Mouse (Mus musculus) monocyte, adult 5-6 weeks (primary cell): Measurements from ENCODE around the gene Cacna1g. TPM values are rescaled to one million over a fixed set of nuclear protein-coding genes. Genes with fewer than 3 reads are reported as not detected.

ENCODE experiments used
- ATAC-seq: fragments of 153-309, 156-312 bp; replicated peaks from 2 replicates; pipeline ENCODE4 v1.8.0; 2017; ENCODE audit warnings: mild to moderate bottlenecking; ENCODE audit not compliant: low TSS enrichment, insufficient number of reproducible peaks, severe bottlenecking, poor library complexity, low FRiP score
- total RNA-seq: library from RNA; stranded (forward); fragments of 200-1000, 200-491, 200-594 nt; gene quantifications from 3 replicates; pipeline ENCODE4 v1.2.3, GENCODE M21; 2017

Gene Cacna1g
- not detected in 3 replicates for total RNA-seq

GRCm38 (mm10) chr11:94473707-94474543 is at the start of gene Cacna1g:
Gene Cacna1g (minus strand): TSS chr11:94474198.
- peak; percentile 45 for ATAC-seq

DNA sequence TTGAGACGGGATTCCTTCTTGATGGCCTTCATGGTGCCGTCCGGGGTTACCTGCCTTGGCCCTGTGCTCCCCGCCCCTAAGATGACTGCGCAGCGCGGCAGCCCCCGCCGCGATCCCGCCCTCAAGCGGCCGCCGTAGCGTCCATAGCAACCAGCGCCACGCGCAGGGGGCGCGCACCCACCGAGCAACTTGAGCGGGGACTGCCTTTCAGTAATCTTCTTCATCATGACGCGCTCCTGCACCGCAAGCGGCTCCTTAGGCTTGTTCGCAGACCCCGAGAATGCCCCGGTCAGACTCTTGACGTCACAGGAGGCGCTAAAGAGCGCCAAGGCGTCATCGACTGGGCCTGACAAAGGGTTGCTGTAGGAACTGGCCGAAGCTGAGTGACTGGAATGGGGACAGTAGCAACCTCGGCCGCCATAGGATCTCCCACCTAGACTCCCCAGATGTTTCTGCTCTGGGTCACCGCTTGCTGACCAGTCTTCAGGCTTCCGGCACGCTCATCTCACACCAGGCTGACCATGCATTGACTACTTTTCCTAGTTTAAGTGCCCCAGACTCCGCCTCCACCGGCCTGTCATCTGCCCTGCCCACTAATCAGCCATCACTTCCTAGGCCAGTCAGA is 47.3 kb upstream of the Cacna1g start, which contains the start of gene Mycbpap:
TSS of gene Mycbpap (minus strand) at position 524 of the 625 bp plus-strand sequence.
- peak; percentile 74 for ATAC-seq

DNA sequence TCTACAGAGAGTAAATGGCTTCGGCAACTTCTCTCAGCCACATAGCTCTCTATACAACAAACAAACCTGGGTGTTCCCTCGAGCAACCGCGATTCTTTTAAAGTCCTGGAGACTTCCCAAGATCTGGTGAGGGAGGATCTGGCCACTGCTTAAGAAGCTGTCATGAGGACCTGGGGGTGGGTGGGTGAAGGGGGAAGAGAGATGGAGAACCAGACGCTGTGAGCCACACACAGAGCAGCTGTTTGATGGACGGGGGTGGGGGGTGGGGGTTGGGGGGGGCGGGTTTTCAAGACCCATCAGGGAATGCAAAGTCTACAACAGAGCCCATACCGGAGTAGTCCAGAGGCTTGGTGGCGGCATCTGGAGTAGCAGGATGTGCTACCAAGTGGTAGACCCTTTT is 39.5 kb upstream of the Cacna1g start:
- ATAC-seq, result no peak

GRCm38 (mm10) chr11:94508976-94509375 is 35.0 kb upstream of the Cacna1g start:
- ATAC-seq, result no peak

- ATAC-seq, result no peak
These were observed 27.5 kb upstream of the Cacna1g start for GRCm38 (mm10) chr11:94501482-94501881.

- ATAC-seq, result no peak
These were observed 26.4 kb upstream of the Cacna1g start for GRCm38 (mm10) chr11:94500362-94500761.

GRCm38 (mm10) chr11:94499661-94500152 is 25.7 kb upstream of the Cacna1g start, which contains the start of gene Epn3:
Gene Epn3 (minus strand): TSS chr11:94499974.
- ATAC-seq, result no peak

- ATAC-seq, result no peak
These were observed 25.0 kb upstream of the Cacna1g start for GRCm38 (mm10) chr11:94499035-94499434.

DNA sequence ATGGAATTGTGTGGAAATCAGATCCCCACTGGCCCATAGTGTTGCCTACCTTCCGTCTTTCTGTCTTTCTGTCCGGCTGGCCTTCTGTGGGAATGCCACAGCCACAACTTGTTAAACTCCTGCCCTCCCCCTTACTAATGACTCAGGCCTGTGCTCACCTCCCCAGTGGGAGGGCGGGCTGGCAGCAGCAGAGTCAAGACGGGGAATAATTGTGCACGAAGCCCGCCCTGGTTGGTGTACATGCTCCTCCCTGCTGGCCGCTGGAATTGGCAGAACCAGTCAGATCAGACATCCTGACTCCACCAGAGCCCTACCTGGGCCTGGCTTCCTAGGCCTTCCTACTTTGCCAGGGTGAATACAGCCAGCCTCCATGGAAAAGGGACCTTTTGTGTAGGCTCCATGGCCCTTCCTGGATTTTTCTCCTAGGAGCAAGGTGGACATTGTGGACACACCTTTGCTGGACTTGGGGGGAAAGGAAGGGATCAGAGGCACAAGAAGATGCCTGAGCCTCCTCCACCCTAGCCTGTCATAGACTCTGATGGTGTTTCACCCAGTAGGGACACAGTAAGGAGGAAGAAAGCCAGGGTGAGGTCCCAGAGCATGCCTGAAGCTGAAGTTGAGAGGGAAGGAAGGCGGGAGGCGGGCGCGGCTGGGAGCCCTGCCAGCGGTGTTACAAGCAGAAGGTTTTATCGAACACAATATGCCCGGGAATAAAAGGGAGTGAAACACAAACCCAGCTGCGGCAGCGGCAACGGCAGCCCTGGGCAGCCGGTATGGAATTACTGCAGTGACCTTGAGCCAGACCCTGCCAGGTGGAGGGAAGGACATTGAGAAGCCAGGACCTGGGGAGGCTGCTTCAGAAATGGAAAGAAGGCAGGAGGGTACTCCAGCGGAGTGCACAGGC is 24.3 kb upstream of the Cacna1g start:
- no peak for ATAC-seq

- no peak for ATAC-seq
These were observed 21.4 kb upstream of the Cacna1g start for GRCm38 (mm10) chr11:94495415-94495814.

DNA sequence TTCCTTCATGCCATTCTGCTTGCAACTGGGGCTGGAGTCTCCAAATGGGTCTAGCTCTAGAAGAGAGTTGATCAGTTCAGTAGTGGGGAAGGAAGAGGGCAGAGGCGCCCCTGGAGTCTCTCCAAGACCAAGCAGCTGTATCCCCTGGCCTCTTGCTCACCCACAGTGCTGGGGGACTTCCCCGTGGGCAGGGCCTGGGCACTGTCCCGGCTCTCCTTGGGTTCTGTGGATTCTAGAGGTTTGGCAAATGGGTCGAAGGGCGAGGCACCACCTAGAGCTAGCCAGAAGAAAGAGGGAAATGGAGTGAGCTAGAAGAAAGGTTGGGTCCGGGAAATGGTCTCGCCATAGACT is 17.7 kb upstream of the Cacna1g start:
- no peak for ATAC-seq

- no peak for ATAC-seq
These were observed 17.2 kb upstream of the Cacna1g start for GRCm38 (mm10) chr11:94491035-94491748.

- ATAC-seq, result no peak
These were observed 15.7 kb upstream of the Cacna1g start for GRCm38 (mm10) chr11:94489745-94490144.

DNA sequence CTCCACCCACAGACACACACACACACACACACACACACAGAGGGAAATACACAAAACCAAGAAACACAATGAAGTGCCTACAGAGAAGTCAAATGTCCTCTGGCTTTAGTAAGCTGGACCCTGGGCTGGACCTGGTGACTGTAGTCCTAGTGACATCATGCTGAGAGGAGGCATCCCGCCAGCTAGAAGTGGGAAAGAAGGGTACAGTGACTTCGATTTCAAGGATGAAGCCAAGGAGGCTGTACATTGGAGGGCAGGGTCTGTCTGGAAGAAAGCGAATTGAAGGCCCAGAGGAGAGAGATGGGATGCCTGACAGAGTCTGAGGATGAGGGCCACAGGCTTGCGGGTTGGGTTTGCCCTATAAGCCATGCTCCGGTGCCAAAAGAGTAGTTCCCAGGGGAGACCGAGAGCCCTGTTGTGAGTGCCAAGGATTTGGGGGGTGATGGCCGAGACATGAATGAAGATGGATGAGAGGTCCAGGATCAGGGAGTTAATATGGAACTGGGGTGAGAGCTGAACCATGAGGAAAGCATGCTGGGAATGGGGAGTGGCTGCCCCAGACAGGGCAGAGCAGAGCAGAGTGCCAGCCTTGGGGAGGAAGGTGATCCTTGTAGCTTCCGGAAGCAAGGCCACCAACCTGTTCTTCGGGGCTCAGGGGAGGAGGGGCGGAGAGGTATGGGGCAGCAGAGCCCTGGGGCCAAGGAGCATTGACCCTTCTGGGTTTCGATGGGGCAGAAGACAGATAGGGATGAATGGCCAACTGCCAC is 15.0 kb upstream of the Cacna1g start:
- ATAC-seq, result no peak

- no peak for ATAC-seq
These were observed 12.0 kb upstream of the Cacna1g start, which contains the start of gene Spata20 for GRCm38 (mm10) chr11:94486001-94486400. Gene Spata20 (minus strand): TSS chr11:94486179.

GRCm38 (mm10) chr11:94485223-94485622 is 11.2 kb upstream of the Cacna1g start:
- no peak for ATAC-seq

GRCm38 (mm10) chr11:94484636-94485035 is 10.6 kb upstream of the Cacna1g start:
- ATAC-seq, result no peak

- ATAC-seq, result no peak
These were observed 9.9 kb upstream of the Cacna1g start for GRCm38 (mm10) chr11:94483921-94484320.
